Mouse (Mus musculus): ENCODE results near the gene Lsm14b.

Lsm14b gene

DNA sequence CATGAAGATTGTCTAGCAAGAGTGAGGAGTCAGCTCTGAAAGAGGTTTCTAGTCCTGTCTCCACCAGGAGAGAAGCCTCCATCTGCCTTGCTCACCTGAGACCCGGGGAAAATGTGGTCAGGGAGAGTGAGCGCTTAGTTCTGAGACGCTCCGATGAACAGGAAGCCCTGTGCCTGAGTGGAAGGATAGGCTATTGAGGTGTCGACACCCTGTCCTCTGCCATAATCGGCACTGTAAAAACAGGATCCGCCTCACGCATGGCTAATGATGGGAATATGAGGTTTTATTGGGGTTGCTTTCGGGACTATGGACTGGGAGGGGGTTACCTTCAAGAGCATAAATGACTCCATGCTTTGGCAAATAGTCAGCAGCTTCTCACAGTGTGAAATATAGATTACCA is 6.2 kb upstream of the Lsm14b start:
- DNase-seq (ENCODE audit: low read depth) = no peak

- no peak for DNase-seq (ENCODE audit: low read depth)
Measured at GRCm38 (mm10) chr2:180020091-180020661, 4.6 kb upstream of the Lsm14b start.

- no peak for DNase-seq (ENCODE audit: low read depth)
Measured at GRCm38 (mm10) chr2:180020919-180021318, 3.9 kb upstream of the Lsm14b start.

- no peak for DNase-seq (ENCODE audit: low read depth)
Measured at GRCm38 (mm10) chr2:180022751-180023150, 2.0 kb upstream of the Lsm14b start.

DNA sequence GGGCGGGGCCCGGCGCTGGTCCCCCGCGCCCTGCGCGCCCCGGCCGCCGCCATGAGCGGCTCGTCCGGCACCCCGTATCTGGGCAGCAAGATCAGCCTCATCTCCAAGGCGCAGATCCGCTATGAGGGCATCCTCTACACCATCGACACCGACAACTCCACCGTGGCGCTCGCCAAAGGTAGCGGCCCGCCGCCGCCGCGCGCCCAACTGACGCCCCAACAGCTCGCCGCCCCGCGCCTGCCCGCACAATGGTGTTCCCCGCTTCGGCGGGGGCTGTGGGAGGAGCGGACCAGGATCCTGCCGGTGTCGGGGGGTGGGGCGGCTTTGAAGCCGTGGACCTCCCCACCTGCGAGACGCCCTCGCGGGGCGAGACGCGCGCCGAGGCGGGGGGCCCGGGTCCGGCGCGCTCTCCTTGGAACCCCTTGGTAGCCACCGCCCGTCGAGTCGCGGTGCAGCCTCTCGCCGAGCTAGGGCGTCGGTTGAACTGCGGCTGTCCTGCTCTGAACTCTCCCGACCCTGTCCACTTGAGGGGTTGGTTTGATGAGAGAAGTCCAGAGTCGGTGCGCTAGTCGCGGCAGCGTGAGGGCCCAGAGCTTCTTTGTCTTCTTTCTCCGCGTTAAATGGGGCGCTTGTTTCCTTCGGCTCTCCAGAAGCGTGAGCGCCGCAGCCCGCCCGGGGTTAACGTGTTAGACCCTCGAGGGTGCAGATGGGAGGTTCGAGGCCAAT is 511 bp downstream of the Lsm14b start:
- no peak for DNase-seq (ENCODE audit: low read depth)

DNA sequence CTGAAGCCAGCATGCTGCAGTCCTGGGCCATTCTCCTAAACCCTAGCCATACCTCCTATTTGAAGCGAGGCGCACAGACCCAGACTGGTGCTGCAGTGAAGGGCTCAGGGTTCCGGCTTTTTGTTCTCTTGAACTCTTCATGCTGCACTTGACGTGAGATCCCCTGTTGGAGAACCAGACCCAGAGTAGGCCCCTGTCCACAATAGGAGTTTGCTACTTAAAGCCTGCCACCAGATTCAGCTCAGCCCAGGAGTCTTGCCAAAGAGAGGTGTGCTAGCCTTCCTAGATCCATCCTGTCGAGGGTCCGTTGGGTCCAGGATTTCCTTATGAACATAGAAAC is 1.0 kb downstream of the Lsm14b start:
- no peak for DNase-seq (ENCODE audit: low read depth)

DNA sequence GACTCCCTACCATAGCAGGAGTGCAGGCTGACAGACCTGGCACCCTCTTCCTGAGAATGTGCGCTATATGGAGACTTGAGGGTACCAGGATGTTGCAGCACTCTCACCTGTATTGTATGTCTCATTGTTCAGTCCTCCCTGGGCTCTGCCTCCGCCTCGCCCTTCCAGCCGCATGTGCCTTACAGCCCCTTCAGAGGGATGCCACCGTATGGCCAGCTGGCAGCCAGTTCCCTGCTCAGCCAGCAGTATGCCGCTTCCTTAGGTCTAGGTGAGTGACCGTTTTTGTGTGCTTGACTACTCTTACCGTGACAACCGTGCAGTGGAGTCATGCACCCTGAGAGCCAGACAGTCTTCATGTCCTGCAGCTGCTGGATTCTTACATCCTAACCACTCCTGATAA is 3.0 kb downstream of the Lsm14b start:
- DNase-seq (ENCODE audit: low read depth) = no peak

GRCm38 (mm10) chr2:180031270-180031669 is 6.5 kb downstream of the Lsm14b start:
- no peak for DNase-seq (ENCODE audit: low read depth)

- DNase-seq (ENCODE audit: low read depth) = no peak
Measured at GRCm38 (mm10) chr2:180032925-180033324, 8.1 kb downstream of the Lsm14b start.

DNA sequence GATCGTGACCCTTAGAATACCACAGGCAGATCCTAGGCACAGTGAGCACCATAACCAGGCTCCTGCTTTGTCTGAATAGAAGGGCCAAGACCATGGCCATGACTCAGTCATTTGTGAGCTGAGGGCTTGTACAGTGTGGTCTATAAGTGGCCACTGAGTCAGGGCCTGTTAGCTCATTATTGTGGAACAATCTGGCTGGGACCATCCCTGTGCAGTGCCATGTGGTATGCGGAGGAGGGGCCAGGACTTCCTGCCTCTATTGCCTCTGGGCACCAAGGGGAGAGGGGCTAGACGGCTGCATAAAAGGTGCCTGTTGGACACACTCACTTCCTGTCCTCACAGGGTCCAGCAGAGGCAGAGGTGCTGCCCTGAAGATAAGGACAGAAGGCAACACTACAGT is 9.2 kb downstream of the Lsm14b start:
- DNase-seq (ENCODE audit: low read depth) = no peak

GRCm38 (mm10) chr2:180034753-180035152 is 10.0 kb downstream of the Lsm14b start:
- DNase-seq (ENCODE audit: low read depth) = no peak

GRCm38 (mm10) chr2:180040406-180040805 is 15.6 kb downstream of the Lsm14b start:
- no peak for DNase-seq (ENCODE audit: low read depth)

DNA sequence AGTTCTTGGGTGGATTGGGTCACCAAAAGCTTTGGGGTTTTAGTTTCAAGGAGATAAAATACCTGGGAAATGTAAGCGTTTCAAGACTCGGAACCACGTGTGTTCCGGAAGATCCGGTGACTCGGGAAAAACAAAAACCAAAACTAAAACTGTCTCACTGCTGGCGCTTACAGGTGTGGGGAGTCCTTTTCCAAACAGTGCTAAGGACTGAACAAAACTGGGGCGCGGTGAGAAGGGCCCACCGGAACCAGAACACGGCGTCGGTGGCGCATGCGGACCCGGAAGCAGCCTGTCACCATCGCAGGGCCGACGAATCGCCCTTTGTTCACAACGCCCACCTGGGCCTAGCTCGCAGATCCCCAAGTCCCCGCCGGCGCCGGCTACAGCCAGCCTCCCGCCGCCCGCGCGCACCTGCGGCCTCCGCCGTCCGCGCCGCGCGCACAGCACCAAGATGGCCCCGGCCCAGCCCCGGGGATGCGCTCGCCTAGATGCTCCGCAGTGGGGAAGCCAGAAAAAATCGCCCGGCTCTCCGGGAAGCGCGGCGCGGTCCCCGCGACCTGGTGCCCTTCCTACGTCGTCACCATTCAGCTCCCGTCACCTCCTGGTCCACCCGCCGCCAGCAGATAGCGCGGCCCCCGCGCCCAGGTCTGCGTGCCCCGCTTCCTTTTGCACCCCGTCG is 16.9 kb downstream of the Lsm14b start:
- no peak for DNase-seq (ENCODE audit: low read depth)

DNA sequence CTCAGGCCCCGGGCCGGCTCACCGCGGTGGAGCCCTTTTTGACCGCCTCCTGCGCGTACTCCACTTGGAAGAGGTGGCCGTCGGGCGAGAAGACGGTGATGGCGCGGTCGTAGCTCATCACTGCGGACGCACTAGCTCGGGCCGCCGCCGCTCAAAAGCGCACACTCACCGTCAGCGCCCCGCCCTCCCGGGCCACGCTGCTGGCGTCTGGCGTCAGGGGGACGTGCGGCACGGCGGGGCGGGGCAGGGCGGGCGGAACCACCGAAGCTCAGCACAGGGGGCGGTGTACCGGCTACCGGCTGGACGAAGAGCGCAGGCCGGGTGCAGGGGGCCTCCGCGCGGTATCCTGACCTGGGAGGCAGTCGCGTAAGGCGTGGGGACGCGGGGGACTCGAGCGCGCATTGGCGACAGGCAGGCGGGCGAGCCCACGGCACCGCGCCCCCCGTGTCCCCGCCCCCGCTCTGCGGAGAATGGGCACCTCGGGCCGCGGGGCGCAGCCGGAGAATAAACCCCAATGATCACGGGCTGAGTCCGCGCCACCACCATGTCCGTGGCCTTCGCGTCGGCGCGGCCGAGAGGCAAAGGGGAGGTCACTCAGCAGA is 17.6 kb downstream of the Lsm14b start, which contains the start of the genes Psma7 and Ss18l1:
Gene Psma7, minus strand, starts transcription at position 178 of the 602 bp plus-strand sequence.
Gene Ss18l1, plus strand, starts transcription at position 254 of the 602 bp plus-strand sequence.
- no peak for DNase-seq (ENCODE audit: low read depth)

DNA sequence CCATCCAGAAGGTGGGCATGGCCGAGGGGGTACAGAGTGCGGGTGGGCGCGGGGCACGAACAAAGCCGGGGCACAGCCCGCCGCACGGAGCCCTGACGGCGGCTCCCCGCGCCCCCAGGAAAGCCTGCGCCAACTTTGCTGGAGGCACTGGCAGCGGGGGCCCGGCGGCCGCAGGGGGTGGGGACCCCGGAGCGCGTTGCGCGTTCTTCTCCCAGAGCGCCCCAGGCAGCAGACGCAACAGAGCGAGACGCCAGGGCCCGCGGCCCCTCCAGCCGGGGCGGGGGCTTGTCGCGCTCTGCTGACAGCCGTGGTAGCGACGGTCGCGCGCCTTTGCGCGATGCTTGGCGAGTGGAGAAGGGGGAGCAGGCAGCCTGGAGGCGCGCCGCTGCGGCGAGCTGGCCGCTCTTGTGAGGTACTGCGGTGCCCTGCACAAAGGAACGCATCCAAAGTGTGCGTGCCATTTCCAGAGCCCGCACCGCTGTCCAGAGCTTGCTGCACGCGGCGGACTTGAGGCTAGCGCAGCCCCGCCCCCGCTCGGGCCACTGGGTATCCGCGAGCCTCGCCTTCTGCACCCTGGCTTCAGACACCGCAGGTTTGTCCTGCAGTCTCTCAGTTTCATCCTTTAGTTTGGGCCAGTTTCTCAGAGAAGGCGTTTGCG is 18.2 kb downstream of the Lsm14b start:
- no peak for DNase-seq (ENCODE audit: low read depth)

- DNase-seq (ENCODE audit: low read depth) = no peak
Measured at GRCm38 (mm10) chr2:180045283-180045682, 20.5 kb downstream of the Lsm14b start.

DNA sequence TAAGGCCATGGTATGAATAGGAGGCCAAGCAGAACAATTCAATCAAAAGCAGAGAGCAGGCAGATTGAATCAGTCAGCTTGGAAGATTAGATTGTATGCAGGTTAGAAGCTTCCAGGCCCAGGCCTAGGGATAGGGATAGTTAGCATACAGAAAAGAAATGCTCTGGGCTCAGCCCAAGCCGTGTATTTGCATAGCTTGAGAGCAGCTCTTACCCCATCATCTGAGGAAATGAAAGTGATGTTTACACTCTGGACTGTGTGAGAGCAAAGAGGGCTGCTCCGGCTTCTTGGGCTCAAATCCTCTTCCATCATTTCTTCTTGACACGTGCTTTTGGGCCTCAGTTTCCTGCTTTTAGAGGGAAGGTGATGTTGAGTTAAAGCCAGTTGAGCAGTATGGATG is 22.8 kb downstream of the Lsm14b start:
- no peak for DNase-seq (ENCODE audit: low read depth)

GRCm38 (mm10) chr2:180047980-180048635 is 23.3 kb downstream of the Lsm14b start:
- no peak for DNase-seq (ENCODE audit: low read depth)

DNA sequence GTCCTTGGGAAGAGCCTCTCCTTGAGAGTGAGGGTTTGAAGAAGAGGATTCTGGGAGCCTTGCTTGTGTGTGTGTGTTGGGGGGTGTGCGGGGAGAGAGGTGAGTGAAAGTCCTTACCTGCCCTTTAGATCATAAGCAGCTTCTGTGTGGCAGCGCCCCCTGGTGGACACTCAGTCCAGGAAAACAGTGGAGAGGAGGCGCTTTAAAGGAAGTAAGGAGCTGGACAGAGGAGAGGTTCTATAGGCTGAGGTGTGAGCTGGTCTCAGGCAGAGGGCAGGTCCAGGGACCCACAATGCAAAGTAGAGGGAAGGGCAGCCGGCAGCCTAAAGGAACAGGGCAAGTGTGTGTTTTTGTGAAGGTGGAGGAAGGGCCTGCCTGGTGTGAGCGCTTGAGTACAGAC is 26.2 kb downstream of the Lsm14b start:
- no peak for DNase-seq (ENCODE audit: low read depth)

GRCm38 (mm10) chr2:180051986-180052733 is 27.4 kb downstream of the Lsm14b start:
- no peak for DNase-seq (ENCODE audit: low read depth)

- DNase-seq (ENCODE audit: low read depth) = no peak
Measured at GRCm38 (mm10) chr2:180053001-180053400, 28.2 kb downstream of the Lsm14b start.
